Mouse (Mus musculus) liver, embryonic 11.5 days (tissue): ENCODE data around the gene Hdac7. TPM values are rescaled to one million over a fixed set of nuclear protein-coding genes. Genes with fewer than 3 reads are reported as not detected.

ENCODE experiments used
- ATAC-seq: fragments of 200-750 bp; cut with Nextera tagmentation; replicated peaks from 2 replicates; pipeline ENCODE4 v1.8.0; 2017; ENCODE audit warnings: moderate number of reproducible peaks, mild to moderate bottlenecking, moderate TSS enrichment, moderate library complexity; ENCODE audit not compliant: low FRiP score
- DNase-seq: peaks from one replicate; pipeline ENCODE4 v3.0.0-alpha.2; 2017; ENCODE audit warnings: low spot score
- H3K27ac ChIP-seq: fragments of 300-500 bp; sonication (generic); 2 replicates; pipeline ENCODE4 v1.5.1; 2014; ENCODE audit warnings: mild to moderate bottlenecking, low read depth, low read length, control low read depth
- H3K27me3 ChIP-seq: fragments of 300-500 bp; sonication (generic); replicated peaks from 2 replicates; pipeline ENCODE4 v1.6.1; 2014; ENCODE audit warnings: low read length, mixed read lengths; ENCODE audit not compliant: control insufficient read depth, insufficient read depth
- H3K36me3 ChIP-seq: fragments of 300-500 bp; sonication (generic); 2 replicates; pipeline ENCODE4 v1.6.1; 2014; ENCODE audit warnings: mild to moderate bottlenecking, low read length, moderate library complexity, mixed read lengths; ENCODE audit not compliant: control insufficient read depth, insufficient read depth
- H3K4me1 ChIP-seq: fragments of 300-500 bp; sonication (generic); replicated peaks from 2 replicates; pipeline ENCODE4 v1.6.1; 2014; ENCODE audit warnings: low read length, mixed read lengths; ENCODE audit not compliant: control insufficient read depth, insufficient read depth
- H3K4me2 ChIP-seq: fragments of 300-500 bp; sonication (generic); 2 replicates; pipeline ENCODE4 v1.6.1; 2014; ENCODE audit warnings: mild to moderate bottlenecking, control low read depth, moderate library complexity
- H3K4me3 ChIP-seq: fragments of 300-500 bp; sonication (generic); 2 replicates; pipeline ENCODE4 v1.5.1; 2014; ENCODE audit warnings: low read depth, low read length, control low read depth
- H3K9ac ChIP-seq: fragments of 300-500 bp; sonication (generic); 2 replicates; pipeline ENCODE4 v1.6.1; 2014; ENCODE audit warnings: low read depth, low read length, control low read depth
- H3K9me3 ChIP-seq: fragments of 300-500 bp; sonication (generic); 2 replicates; pipeline ENCODE4 v1.6.1; 2016; ENCODE audit warnings: low read length, inconsistent platforms, mixed read lengths; ENCODE audit not compliant: control insufficient read depth
- WGBS: fragments of 180-500 bp; shearing (Covaris S2); extraction: QIAGEN DNeasy Blood & Tissue Kit; methylation state at CpG from one replicate; pipeline ENCODE4 v1.1.7; 2014; 5-methylcytosine and 5-hydroxymethylcytosine counted together
- polyA plus RNA-seq: library from polyadenylated mRNA; unstranded; fragments of >200 nt; fragmentation: Nextera tagmentation; extraction: Ambion mirVana; gene quantifications from 2 replicates; pipeline ENCODE4 v1.2.1, GENCODE M21; 2014

Hdac7 gene
- polyA plus RNA-seq, 1 experiment from 2014 or later: 33.5 TPM

- no peak overlapping the region for H3K27ac ChIP-seq
- 80% methylated on average over 2 of the region's 2 CpGs for WGBS
- H3K9ac ChIP-seq: no peak overlapping the region
- H3K27me3 ChIP-seq: no peaks in the 10 kb centered on the region
- H3K4me1 ChIP-seq: peaks cover 12% of the 10 kb centered on the region
- no peak for DNase-seq
- H3K4me2 ChIP-seq: no peak overlapping the region
- no peak overlapping the region for H3K4me3 ChIP-seq
- no peaks in the 10 kb centered on the region; the same call in 1 of the 2 replicates for H3K36me3 ChIP-seq
- no peaks in the 10 kb centered on the region for H3K9me3 ChIP-seq
- no peak for ATAC-seq
Observed at GRCm38 (mm10) chr15:97751676-97752075, 92.6 kb downstream of the Hdac7 start.

- Histone ChIP-seq H3K4me1 (peaks cover 14% of the 10 kb centered on the region), H3K27ac (no peak overlapping the region), H3K36me3 (no peaks in the 10 kb centered on the region; the same call in 1 of the 2 replicates), H3K27me3 (no peaks in the 10 kb centered on the region), H3K9ac (no peak overlapping the region), H3K9me3 (no peaks in the 10 kb centered on the region), H3K4me3 (no peak overlapping the region), H3K4me2 (no peak overlapping the region)
- no peak for DNase-seq
- no peak for ATAC-seq
- WGBS: 51% methylated on average over 12 of the region's 12 CpGs
Observed at GRCm38 (mm10) chr15:97750697-97751096, 93.6 kb downstream of the Hdac7 start.

GRCm38 (mm10) chr15:97749841-97750240 lies 94.5 kb downstream of the Hdac7 start:
- H3K9ac ChIP-seq: no peak overlapping the region
- no peaks in the 10 kb centered on the region for H3K27me3 ChIP-seq
- peaks cover 21% of the 10 kb centered on the region for H3K4me1 ChIP-seq
- H3K27ac ChIP-seq: no peak overlapping the region
- no peak overlapping the region for H3K4me2 ChIP-seq
- H3K4me3 ChIP-seq: no peak overlapping the region
- ATAC-seq (no peak), DNase-seq (no peak)
- WGBS: 91% methylated on average over 13 of the region's 13 CpGs
- no peaks in the 10 kb centered on the region; the same call in 1 of the 2 replicates for H3K36me3 ChIP-seq
- no peaks in the 10 kb centered on the region for H3K9me3 ChIP-seq

GRCm38 (mm10) chr15:97749397-97749796 lies 94.9 kb downstream of the Hdac7 start:
- H3K4me3 ChIP-seq: no peak overlapping the region
- no peak overlapping the region for H3K4me2 ChIP-seq
- H3K27me3 ChIP-seq: no peaks in the 10 kb centered on the region
- H3K9ac ChIP-seq: no peak overlapping the region
- no peaks in the 10 kb centered on the region for H3K36me3 ChIP-seq
- no peak for ATAC-seq
- H3K27ac ChIP-seq: no peak overlapping the region
- no peaks in the 10 kb centered on the region for H3K9me3 ChIP-seq
- peaks cover 21% of the 10 kb centered on the region for H3K4me1 ChIP-seq
- DNase-seq: no peak
- WGBS: 85% methylated on average over 9 of the region's 9 CpGs

- H3K9me3 ChIP-seq: no peaks in the 10 kb centered on the region
- H3K4me2 ChIP-seq: no peak overlapping the region
- DNase-seq (no peak), ATAC-seq (no peak)
- no peak overlapping the region for H3K4me3 ChIP-seq
- no peaks in the 10 kb centered on the region for H3K27me3 ChIP-seq
- no peaks in the 10 kb centered on the region for H3K36me3 ChIP-seq
- no peak overlapping the region for H3K27ac ChIP-seq
- H3K4me1 ChIP-seq: peaks cover 21% of the 10 kb centered on the region
- 83% methylated on average over 4 of the region's 4 CpGs for WGBS
- H3K9ac ChIP-seq: no peak overlapping the region
Observed at GRCm38 (mm10) chr15:97748964-97749363, 95.3 kb downstream of the Hdac7 start.

GRCm38 (mm10) chr15:97748309-97748708 lies 96.0 kb downstream of the Hdac7 start:
- DNase-seq (no peak), ATAC-seq (peak; percentile 56; the same call in 1 of the 2 replicates)
- 43% methylated on average over 10 of the region's 10 CpGs for WGBS
- Histone ChIP-seq H3K36me3 (no peaks in the 10 kb centered on the region), H3K27ac (no peak overlapping the region; the same call in 1 of the 2 replicates), H3K4me2 (no peak overlapping the region), H3K4me3 (no peak overlapping the region), H3K27me3 (no peaks in the 10 kb centered on the region), H3K9ac (no peak overlapping the region), H3K4me1 (peaks cover 21% of the 10 kb centered on the region), H3K9me3 (no peaks in the 10 kb centered on the region)

- Histone ChIP-seq H3K4me3 (no peak overlapping the region), H3K36me3 (no peaks in the 10 kb centered on the region), H3K9me3 (no peaks in the 10 kb centered on the region), H3K4me1 (peaks cover 21% of the 10 kb centered on the region), H3K27ac (no peak overlapping the region), H3K4me2 (no peak overlapping the region), H3K9ac (no peak overlapping the region), H3K27me3 (no peaks in the 10 kb centered on the region)
- DNase-seq (no peak), ATAC-seq (no peak)
- WGBS: 80% methylated on average over 4 of the region's 4 CpGs
Observed at GRCm38 (mm10) chr15:97747486-97747885, 96.8 kb downstream of the Hdac7 start.

- Histone ChIP-seq H3K9ac (no peak overlapping the region), H3K4me1 (peaks cover 21% of the 10 kb centered on the region), H3K4me3 (no peak overlapping the region), H3K36me3 (no peaks in the 10 kb centered on the region), H3K9me3 (no peaks in the 10 kb centered on the region), H3K4me2 (no peak overlapping the region), H3K27ac (no peak overlapping the region; the same call in 1 of the 2 replicates), H3K27me3 (no peaks in the 10 kb centered on the region)
- no peak for DNase-seq
- 84% methylated on average over 24 of the region's 24 CpGs for WGBS
- peak; percentile 32; the same call in 1 of the 2 replicates for ATAC-seq
Observed at GRCm38 (mm10) chr15:97746748-97747147, 97.6 kb downstream of the Hdac7 start.

GRCm38 (mm10) chr15:97746278-97746677 lies 98.0 kb downstream of the Hdac7 start:
- H3K4me3 ChIP-seq: no peak overlapping the region
- no peak overlapping the region; the same call in 1 of the 2 replicates for H3K27ac ChIP-seq
- H3K4me1 ChIP-seq: peaks cover 21% of the 10 kb centered on the region
- 79% methylated on average over 10 of the region's 10 CpGs for WGBS
- no peak for DNase-seq
- no peak for ATAC-seq
- H3K9me3 ChIP-seq: no peaks in the 10 kb centered on the region
- H3K27me3 ChIP-seq: no peaks in the 10 kb centered on the region
- H3K36me3 ChIP-seq: no peaks in the 10 kb centered on the region
- no peak overlapping the region for H3K4me2 ChIP-seq
- H3K9ac ChIP-seq: no peak overlapping the region
